Mouse (Mus musculus) lung, postnatal 10 days (tissue): ENCODE data around the gene Etfrf1.

Source experiments
- DNase-seq: peaks from one replicate; pipeline ENCODE4 v3.0.0; 2021

Etfrf1 gene

DNA sequence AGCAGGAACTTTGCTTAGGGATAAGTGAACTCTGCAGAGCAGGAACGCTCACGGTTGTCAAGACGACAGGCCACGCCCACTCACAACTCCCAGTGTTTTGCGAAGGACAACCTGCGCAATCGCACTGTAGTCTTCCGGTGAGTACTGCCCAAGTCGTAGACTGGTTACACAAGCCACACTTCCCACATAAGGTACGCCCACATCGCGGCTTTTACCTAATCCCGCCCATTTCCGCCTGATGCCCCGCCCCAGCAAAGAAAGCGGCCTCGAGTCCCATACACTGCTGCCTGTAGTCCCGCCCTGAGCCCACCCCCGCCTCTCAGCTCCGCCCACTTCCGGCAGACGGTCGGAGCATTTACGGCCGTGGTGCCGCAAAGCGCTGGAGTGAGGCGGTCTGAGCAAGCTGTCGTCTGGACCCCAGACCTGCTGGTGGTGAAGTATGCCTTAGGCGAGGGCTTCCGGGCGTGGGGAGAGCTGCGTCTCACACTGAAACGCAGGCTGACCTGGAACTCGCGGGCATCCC lies at the start of gene Etfrf1, which contains the start of gene Casc1:
Etfrf1 (plus strand) TSS at position 319 of the 523 bp plus-strand sequence.
Casc1 (minus strand) TSS at position 190 of the 523 bp plus-strand sequence.
- DNase-seq: peak; percentile 100

DNA sequence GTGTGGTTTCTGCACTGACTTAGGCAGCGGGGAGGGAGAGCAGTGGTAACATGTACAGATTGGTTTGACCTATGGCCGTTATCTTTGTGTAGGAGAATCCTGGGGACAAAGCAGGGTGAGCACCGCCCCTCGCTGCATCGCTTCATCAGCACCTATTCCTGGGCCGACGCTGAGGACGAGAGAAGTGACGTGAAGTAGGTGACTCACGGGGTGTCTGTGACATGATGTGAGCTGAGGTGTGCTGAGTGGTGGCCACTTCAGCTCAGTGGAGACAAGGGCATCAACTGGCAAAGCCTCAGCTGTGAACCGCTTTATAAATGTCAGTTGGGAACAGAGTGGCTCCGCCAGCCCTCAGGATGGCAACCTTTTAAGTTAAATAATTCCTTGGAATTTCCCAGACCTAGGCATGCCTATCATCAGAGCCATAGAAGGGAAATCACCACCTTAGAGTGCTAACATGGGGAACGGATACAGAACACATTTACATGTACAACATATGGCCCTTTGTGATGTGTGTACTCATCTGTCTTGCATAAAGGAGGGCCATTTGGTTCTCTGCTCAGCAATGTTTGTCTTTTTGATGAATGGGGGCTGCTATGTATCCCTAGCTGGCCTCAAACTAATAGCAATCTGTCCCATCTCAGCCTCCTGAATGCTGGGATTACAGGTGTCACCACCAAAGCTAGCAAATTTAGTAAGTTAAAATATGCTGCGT lies 38.9 kb upstream of the Etfrf1 start:
- no peak for DNase-seq

DNA sequence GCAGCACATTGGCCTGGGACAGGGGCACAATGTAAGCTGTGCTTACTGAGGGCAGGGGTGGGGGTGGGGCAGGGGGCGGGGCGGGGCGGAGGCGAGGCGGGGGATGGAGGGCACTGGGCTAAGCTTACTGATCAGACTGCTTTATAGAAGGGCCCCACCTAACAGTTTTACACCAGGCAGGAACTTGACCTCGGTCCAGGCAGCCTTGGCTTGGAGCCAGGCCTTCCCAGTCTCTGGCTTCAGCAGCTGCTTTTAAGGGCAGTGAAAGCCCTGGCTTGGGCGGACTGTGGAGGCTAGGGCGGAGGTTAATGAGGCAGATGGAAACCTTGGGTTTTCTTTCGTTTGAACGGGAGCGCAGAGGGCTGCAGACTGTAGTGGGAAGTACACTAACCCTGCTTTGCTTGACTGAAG lies 37.1 kb upstream of the Etfrf1 start:
- DNase-seq: peak; percentile 88

DNA sequence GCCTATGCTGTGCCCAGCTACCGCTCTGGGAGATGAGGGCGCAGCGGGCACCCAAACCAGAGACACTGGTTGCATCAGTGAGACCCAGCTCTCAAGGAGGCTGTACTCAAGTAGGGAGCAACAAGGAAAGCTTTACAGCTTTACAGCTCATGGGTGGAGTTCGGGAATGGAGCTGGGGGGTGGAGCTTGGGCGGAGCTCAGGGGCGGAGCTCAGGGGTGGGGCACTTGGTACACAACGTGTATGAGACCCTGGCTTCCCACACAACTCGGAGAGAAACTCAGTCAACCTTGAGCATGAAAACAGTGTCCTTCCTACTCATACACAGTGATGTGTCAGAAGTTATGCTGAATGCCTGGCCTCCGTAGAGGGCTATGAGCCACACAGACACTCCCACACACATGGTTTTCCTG lies 35.4 kb upstream of the Etfrf1 start:
- DNase-seq: peak; percentile 55

DNA sequence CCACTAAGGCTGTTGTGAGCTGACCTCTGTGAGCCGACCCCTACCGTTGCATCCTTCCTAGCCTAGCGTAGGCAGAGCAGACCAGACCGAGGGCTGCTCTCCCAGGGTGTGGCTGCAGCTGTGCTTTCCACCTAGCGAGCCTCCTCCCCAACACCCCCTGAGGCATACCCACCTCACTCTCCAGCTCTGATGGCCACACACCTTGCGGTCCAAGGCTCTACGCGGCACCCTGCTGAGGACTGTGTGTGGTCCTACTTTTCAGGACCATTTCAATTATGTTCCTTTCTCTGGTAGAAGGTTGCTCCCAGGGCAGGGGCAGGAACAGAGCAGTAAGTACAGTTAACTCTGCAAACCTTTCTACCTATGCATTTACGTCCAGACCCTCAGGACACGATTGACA lies 34.5 kb upstream of the Etfrf1 start:
- no peak for DNase-seq

DNA sequence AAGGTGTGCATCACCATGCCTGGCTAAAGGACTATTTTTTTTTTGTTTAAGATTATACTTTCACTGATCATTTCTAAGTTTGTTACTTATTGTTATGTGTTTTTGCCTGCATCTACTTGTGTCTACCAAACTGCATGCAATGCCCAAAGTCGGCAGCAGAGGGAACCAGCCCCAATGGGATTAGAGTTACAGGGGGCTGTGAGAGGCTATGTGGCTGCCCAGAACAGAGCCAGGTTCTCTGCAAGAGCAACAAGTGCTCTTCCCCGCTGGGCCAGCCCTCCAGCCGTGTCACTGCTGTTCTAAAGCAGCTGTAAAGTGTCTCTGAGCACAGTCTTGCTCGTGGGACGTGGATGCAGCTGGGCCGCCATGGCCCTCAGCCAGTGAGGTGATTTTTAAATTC lies 31.3 kb upstream of the Etfrf1 start:
- peak; percentile 77 for DNase-seq

DNA sequence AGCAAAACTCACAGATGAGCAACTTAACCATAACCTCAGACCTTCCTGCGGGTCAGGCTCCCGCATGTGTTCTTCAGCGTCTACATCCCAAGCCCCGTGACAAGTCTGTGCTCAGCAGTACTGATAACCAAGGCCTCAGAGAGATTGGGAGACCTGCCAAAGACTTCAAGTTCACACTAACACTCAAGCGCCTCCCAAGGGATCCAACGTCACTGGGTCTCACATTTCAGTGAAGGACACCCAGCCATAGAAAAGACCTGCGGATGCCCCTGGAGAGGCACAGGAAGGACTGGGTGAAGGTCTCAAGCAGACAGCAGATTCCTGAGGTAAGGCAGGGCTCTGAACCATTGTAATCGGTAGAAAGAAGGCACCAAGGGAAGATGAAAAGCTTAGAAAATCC lies 28.9 kb upstream of the Etfrf1 start:
- DNase-seq: peak; percentile 73

DNA sequence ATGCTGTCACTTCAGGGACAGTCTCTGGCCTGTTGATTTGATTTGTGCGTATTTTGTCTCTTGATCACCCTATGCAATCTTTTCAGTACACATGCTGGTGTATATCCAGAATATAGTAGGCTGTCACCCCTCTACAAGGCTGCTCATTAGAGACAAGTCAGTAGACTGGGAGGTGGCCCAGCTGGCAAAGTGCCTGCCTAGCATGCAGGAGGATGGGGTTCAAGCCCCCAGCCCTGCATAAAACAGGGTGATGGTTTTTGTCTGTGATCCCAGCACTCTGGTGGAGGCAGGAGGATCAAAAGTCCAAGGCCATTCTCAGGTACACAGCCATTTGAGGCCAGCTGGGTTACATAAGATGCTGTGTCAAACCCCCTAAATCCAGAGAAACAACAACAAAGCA lies 24.8 kb upstream of the Etfrf1 start:
- DNase-seq: no peak

DNA sequence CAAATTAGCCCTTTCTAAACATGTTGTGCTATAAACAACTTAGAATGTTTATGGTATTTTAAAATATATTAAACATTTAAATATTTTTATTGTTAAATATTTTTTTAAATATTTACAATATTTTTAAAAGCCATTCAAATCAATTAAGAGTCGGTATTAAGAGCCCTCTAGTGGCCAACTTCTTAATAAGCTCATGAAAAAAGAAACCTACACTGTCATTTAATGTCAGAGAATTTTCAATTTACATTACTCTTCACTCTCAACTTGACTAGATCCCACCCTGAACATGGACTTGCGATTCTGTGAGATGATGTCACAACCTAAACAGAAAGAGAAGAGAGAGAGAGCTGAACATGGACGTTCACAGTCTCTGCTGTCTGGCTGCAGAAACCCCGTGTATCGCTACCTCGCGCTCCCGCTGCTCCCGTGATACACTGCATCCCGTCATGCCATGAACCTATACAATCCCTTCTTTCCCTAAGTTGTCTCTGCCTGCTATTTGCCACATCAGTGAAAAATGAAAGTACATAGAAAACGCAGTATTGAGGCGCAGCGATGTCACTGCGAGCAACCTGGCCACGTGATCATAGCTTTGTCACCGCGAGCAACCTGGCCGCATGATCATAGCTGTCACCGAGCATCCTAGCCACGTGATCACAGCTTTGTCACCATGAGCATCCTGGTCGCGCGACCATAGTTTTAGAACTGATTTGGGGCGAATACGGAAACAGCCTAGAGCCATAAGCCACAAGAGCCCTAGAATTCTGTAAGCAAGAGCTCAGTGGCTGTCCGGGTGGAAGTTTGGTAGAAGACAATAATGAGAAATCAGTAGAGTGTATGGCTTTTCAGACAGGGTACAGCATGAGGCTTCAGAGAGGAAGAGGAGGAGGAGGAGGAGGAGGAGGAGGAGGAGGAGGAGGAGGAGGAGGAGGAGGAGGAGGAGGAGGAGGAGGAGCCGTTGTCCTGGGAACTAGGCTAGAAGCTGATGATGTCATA lies 23.5 kb upstream of the Etfrf1 start:
- peak; percentile 24 for DNase-seq

DNA sequence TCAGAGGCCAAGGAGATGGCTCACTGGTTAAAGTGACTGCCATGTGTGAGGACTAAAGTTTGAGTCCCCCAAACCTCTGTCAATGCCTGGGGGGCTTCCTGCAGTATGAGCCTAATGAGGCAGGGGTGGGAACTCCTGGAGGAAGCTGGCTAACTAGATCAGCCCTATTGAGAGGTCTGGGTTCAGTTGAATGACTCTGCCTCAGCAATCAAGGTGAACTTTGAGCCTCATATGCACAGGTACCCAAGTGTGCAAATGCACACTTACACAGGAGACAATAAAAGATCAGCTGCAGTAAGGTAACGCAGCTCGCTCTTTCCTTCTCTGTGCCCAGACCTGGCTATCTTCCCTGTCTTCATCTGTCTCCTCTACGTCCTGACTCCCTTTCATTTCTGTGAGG lies 17.9 kb upstream of the Etfrf1 start:
- DNase-seq: no peak

DNA sequence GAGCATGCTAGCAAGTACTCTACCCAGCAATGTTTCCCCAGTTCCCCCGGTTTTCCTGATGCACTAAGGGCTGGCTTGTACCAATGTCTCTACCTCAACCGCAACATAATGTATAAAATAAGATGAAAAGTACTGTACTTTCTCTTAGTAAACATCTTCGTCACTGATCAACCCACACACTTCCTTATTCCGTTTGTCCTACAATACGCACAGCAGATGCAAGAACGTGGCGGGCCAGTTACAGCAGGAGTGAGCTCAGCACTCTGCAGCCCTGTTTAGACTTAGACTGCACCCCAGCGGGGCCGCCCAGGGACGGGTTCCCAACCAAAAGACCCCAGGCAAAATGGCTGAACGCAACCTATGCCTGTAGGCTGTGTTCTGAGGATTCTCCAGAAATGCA lies 17.5 kb upstream of the Etfrf1 start:
- DNase-seq: no peak

DNA sequence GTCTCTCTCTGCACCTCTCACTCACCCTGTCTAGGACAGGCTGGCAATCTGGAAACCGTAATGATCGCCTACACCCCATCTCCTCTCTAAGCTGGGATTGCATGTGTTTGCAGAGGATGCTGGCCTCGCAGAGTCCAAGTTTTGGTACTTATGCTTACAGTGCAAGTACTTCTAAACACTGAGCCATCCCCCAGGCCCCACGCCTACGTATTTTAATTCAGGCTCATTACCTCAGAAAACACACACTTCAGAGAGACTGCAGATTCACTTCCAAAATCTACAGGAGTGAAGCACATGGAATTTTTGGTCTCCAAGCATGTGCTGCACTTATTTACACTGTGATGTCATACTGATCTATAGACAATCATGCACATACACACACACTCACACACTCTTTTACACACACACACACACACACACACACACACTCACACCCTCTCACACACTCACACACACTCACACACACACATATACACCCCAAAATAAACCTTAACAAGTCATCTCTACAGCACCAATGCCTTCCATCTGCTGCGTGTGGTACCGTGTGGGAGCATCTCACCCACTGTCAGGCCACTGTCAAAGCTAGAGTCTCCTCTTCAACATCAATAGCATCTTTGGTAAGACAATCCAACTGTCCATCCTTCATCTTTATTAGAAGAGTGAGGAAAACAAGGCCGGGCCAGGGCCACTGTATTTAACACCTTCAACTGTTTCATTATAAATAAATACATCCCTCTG lies 12.8 kb upstream of the Etfrf1 start:
- DNase-seq: no peak

DNA sequence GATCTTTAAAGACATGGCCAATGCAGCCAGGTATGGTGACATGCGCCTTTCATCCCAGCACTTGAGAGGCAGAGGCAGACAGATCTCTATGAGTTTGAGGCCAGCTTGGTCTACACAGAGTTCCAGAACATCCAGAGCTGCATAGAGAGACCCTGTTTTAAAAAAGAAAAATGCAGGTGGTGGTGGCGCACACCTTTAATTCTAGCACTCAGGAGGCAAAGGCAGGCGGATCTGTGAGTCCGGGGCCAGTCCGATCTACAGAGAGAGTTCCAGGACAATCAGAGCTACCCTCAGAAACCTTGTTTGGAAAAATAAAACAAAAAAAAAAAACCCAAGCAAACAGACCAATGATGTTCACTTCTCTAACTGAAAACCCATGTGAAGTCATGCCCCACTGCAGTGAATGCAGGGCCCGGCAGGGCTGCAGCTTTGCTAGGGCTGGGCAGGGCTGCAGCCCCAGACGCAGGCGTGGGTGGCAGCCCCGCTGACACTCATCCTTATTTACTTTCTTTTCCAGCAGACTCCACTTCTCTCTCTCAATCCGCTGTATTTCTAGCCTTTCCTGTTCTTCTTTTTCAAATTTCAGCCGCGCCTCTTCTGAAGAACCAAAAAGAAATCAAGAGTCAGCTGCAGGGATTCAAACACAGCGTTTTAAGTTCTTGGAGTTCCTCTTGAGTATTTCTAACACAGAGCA lies 8.4 kb upstream of the Etfrf1 start:
- DNase-seq: no peak

DNA sequence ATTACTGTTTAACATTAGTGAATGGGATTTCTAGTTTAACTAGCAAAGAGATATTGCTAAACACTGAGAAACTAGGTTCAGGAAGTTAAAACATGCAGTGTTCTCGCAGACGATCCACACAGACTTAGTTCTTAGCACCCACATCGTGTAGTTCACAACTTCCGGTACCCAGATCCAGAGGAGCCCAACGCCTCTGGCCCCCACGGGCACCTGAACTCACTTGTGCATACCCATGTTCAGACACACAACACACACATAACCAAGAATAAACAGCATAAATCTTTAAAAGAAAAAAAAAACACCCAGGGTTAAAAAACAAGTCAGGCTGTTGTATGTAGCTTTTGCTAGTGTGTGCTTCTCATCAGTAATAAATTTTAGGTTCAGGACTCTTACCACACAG lies 6.5 kb upstream of the Etfrf1 start:
- no peak for DNase-seq

DNA sequence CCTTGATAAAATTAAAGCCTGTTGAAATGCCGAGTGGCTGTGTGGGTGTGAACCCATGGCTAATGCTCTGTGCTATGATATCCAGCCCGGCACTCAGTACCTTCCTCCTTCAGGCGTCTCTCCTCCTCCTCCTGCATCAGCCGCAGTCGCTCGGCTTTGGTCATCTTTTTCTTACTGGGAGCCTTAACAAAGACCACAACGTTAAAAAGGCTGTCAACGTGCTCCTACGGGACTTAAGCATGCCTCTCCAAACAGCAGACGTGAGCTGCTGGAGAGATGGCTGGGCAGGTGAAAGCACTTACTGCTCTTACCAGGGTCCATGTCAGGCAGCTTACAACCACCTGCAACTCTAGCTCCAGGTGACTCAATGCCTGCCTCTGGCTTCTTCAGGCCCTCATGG lies 5.8 kb upstream of the Etfrf1 start:
- DNase-seq: no peak

DNA sequence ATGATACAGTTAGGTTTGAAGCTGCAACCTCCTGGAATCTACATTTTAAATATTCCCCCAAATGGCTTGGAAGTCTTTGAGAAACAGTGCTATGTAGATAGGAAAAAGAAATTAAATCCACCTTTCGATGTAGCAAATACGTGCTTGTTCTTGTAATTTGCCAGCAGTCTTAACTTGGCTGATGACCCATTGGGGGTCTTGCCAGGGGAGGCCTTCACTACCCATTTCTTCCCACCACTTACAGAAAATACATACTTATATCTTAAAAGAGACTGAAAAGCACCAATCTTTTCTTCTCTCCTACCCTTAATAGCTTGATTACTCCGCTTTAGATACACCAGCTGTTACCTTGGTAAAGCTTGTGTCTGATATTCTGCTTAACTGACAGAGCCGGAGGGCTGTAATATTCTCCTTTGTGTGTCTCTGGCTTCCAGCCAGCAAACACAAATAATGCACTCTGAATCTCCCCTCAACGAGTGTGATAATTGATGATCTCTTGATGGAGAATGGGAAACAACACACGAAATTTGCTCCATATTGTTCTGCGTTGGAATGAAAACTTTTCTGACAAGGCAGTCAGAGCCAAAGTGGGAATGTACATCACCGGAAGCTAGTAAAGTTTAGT lies 766 bp upstream of the Etfrf1 start:
- DNase-seq: no peak

DNA sequence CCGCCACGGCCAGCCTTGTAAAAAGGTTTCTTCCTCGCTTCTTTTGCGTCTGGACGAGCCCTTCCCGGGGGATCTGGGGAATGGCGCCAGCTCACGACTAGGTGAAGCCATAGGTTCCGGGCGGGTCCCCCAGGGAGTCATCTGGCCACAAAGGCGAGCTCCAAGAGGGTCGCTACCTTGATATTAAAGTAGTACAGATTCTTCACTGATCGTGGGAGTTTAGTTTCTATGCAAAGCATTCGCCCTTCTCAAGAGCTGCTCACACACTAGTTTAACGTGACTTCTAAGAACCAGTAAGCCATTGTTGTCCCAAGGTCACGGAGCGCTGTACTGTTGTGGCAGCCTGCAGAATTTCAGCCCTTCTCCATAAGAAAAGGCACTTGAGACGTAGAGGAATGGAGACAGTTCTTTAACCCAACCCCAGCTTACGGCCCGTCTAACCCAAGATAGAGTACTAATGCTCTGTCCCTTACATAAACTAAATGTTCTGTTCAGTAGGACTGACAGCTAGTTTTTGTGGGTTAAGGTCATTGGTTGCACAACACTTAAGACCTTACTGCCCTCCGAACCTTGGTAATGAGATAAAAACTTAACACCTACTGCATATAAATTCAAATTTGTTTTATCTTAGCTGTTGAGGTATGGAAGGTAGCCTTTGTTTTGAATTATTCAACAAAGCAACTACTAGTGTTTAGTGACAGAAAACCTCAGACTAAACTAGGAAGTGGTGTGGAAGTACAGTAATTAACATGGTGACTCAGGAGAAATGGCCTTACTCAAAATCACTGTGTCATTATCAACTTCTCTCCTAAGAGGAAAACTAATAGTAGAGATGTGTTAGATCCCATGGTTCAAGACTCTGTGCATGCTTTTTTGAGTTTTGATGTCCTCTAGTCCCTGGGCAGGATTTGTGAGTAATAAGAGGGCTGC lies 707 bp downstream of the Etfrf1 start:
- peak; percentile 33 for DNase-seq

DNA sequence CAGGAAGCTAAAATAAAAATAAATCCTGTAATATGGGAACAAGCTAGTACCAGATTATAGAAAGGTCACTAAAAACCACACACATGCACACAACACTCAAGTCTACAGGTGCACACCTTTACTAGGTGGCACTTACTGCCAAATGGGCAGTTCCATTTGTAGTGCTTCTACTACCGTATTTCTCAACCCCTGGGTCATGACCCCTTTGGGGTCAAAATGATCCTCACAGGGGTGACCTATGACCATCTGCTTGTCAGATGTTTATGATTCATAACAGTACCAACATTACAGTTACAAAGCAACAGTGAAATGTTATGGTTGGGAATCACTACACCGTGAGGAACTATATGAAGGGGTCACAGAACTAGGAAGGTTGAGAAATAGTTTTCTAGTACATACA lies 3.0 kb downstream of the Etfrf1 start:
- DNase-seq: no peak

DNA sequence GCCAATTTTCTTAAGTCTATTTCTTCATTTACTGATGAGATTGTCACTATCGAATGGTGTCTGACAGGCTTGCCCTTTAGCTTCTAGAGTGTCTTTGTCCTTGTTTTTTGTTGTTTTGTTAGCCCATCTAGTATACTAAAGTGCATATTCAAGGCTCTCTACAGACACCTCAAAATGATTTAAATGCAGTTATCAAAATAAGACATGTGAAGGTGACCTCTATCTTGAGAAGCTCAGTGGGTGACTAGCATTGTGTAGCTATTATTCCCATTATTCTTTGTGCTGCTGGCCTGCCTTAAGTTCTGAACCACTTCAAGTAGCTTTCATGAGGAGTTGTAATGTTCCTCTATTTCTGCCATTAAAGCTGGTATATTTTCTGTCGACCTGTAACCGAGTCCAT lies 4.9 kb downstream of the Etfrf1 start:
- DNase-seq: no peak

DNA sequence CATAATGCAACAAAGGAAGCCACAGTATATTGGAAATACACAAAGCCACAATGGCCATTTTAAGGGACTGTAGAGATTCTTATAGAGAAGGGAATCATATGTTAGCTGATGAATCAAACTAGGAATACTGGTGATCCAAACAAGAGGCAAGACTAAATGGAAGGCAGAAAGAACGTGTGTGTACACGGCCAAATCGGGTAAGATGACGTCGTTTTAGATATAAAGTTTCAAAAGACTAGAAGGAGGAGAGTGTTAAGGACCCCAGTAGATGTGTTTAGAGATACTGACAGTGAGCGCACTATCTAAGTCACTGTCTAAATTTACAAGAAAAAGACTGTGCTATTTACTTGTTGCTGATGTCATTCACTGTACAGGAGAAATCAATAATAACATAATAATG lies 13.3 kb downstream of the Etfrf1 start:
- no peak for DNase-seq

DNA sequence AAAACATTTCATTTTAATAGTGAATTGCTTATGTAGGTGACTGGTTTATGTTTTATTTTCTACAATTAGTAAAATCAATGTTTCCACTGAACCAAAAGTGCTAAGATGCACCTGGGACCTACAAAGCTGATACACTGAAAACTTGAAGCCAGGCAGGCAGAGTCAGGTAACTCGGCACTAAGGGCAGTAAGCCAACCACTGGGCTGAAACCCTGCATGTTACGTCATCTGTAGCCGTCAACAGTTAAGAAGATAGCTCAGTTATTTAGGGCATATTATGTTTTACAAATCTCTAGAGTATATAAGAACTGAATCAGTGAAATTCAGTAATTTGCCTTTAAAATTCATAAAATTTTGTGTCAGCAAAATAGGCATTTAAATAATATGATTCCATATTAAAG lies 15.4 kb downstream of the Etfrf1 start:
- no peak for DNase-seq
